Mouse (Mus musculus): ENCODE results near the gene F9. TPM values are rescaled to one million over a fixed set of nuclear protein-coding genes. Genes with fewer than 3 reads are reported as not detected.

Gene F9
- not detected in 2 replicates for total RNA-seq (2017)

GRCm38 (mm10) chrX:59999221-60000083, at the start of gene F9:
Gene F9 (plus strand): TSS chrX:59999464.
- peak; percentile 69 for ATAC-seq (replicated peaks; ENCODE audit: low read depth, poor library complexity, severe bottlenecking)

- ATAC-seq (replicated peaks; ENCODE audit: low read depth, poor library complexity, severe bottlenecking) = peak; percentile 87
These were observed 29.5 kb upstream of the F9 start for GRCm38 (mm10) chrX:59969767-59970166.

- 0 out of 2 replicates have a peak, but pooled peaks have one; percentile 26 for ATAC-seq (replicated peaks; ENCODE audit: low read depth, poor library complexity, severe bottlenecking)
These were observed 800 bp downstream of the F9 start for GRCm38 (mm10) chrX:60000084-60000443.

- peak; percentile 87 for ATAC-seq (replicated peaks; ENCODE audit: low read depth, poor library complexity, severe bottlenecking)
These were observed 2.2 kb downstream of the F9 start for GRCm38 (mm10) chrX:60001461-60001860.

- ATAC-seq (replicated peaks; ENCODE audit: low read depth, poor library complexity, severe bottlenecking) = peak; percentile 83
These were observed 13.9 kb downstream of the F9 start for GRCm38 (mm10) chrX:60013084-60013676.

GRCm38 (mm10) chrX:60014588-60014987, 15.3 kb downstream of the F9 start:
- no peak for ATAC-seq (replicated peaks; ENCODE audit: low read depth, poor library complexity, severe bottlenecking)

- 0 out of 2 replicates have a peak, but pooled peaks have one; percentile 36 for ATAC-seq (replicated peaks; ENCODE audit: low read depth, poor library complexity, severe bottlenecking)
These were observed 21.7 kb downstream of the F9 start for GRCm38 (mm10) chrX:60021007-60021406.

- ATAC-seq (replicated peaks; ENCODE audit: low read depth, poor library complexity, severe bottlenecking) = peak; percentile 77
These were observed 22.3 kb downstream of the F9 start for GRCm38 (mm10) chrX:60021595-60021994.

- peak; percentile 72 for ATAC-seq (replicated peaks; ENCODE audit: low read depth, poor library complexity, severe bottlenecking)
These were observed 27.4 kb downstream of the F9 start for GRCm38 (mm10) chrX:60026654-60027053.

- ATAC-seq (replicated peaks; ENCODE audit: low read depth, poor library complexity, severe bottlenecking) = no peak
These were observed 55.5 kb downstream of the F9 start for GRCm38 (mm10) chrX:60054745-60055144.

GRCm38 (mm10) chrX:60055185-60055584, 55.9 kb downstream of the F9 start:
- no peak for ATAC-seq (replicated peaks; ENCODE audit: low read depth, poor library complexity, severe bottlenecking)

- ATAC-seq (replicated peaks; ENCODE audit: low read depth, poor library complexity, severe bottlenecking) = no peak
These were observed 76.1 kb downstream of the F9 start for GRCm38 (mm10) chrX:60075359-60075758.

Other genes with a start within 250 kb of the F9 start
- gene Mcf2, start 179.6 kb downstream of the F9 start, total RNA-seq (2017) = 1.1 and 1.8 TPM in 2 replicates